Mouse (Mus musculus) CH12.LX (cell line): ENCODE measurements around the gene Adam1a. TPM values are rescaled to one million over a fixed set of nuclear protein-coding genes. Genes with fewer than 3 reads are reported as not detected.

Source experiments
- DNase-seq: peaks from one replicate; pipeline ENCODE4 v3.0.0-alpha.2; 2013; ENCODE audit errors: extremely low read depth
- H3K27ac ChIP-seq: 2 replicates; pipeline ENCODE4 v1.5.1; 2012; ENCODE audit warnings: low read depth, mild to moderate bottlenecking, control low read depth, moderate library complexity; ENCODE audit not compliant: insufficient read depth
- H3K27me3 ChIP-seq: replicated peaks from 2 replicates; pipeline ENCODE3; 2012; ENCODE audit warnings: inconsistent platforms
- H3K36me3 ChIP-seq, 2 experiments: replicated peaks in 1 of 2; 2 replicates each; pipeline versions ENCODE3 to v1.6.1; 2012; ENCODE audit warnings: inconsistent platforms in 1 of 2, low read length in 1 of 2, mild to moderate bottlenecking in 1 of 2, mixed read lengths in 1 of 2, moderate library complexity in 1 of 2; ENCODE audit not compliant: control insufficient read depth in 1 of 2, insufficient read depth in 1 of 2
- H3K4me1 ChIP-seq, 2 experiments: 2 replicates each; pipeline ENCODE4 v1.6.1; 2012; ENCODE audit warnings: inconsistent platforms in 1 of 2, moderate library complexity in 1 of 2; ENCODE audit not compliant: insufficient read depth in 2 of 2, control insufficient read depth in 1 of 2
- H3K4me2 ChIP-seq: 2 replicates; pipeline ENCODE4 v1.6.1; 2012; ENCODE audit warnings: low read depth, mild to moderate bottlenecking, control low read depth; ENCODE audit not compliant: poor library complexity, insufficient read depth, severe bottlenecking
- H3K4me3 ChIP-seq, 3 experiments: fragments of 150-350 bp in 1 of 3; sonication (generic) in 1 of 3; replicated peaks in 1 of 3; 2 replicates each; pipeline versions ENCODE3 to v1.5.1; 2011 to 2012; ENCODE audit warnings: low read depth in 2 of 3, low read length in 2 of 3, mild to moderate bottlenecking in 2 of 3, moderate library complexity in 2 of 3, control low read depth in 1 of 3, improper control_type of control experiment in 1 of 3, inconsistent platforms in 1 of 3, mixed read lengths in 1 of 3; ENCODE audit not compliant: poor library complexity in 1 of 3
- H3K79me2 ChIP-seq: replicated peaks from 2 replicates; pipeline ENCODE4 v1.6.1; 2012; ENCODE audit warnings: mild to moderate bottlenecking, moderate library complexity; ENCODE audit not compliant: control insufficient read depth, poor library complexity, insufficient read depth, severe bottlenecking; ENCODE audit errors: extremely low read depth
- H3K9ac ChIP-seq: 2 replicates; pipeline ENCODE4 v1.6.1; 2012; ENCODE audit warnings: low read depth, mild to moderate bottlenecking, control low read depth, moderate library complexity; ENCODE audit not compliant: insufficient read depth
- H3K9me3 ChIP-seq: replicated peaks from 2 replicates; pipeline ENCODE3; 2012; ENCODE audit warnings: low read length, inconsistent platforms, mixed read lengths
- BHLHE40 ChIP-seq: IDR thresholded peaks from 2 replicates; pipeline ENCODE4 v1.6.1; 2011; ENCODE audit warnings: mild to moderate bottlenecking, low read depth, low read length, improper control_type of control experiment
- CHD1 ChIP-seq: IDR thresholded peaks from 2 replicates; pipeline ENCODE4 v1.6.1; 2012; ENCODE audit warnings: low read depth, low read length, improper control_type of control experiment, inconsistent platforms
- CHD2 ChIP-seq: IDR thresholded peaks from 2 replicates; pipeline ENCODE4 v1.6.1; 2011; ENCODE audit warnings: low read length, improper control_type of control experiment
- CTCF ChIP-seq, 2 experiments: IDR thresholded peaks in 1 of 2; conservative IDR thresholded peaks in 1 of 2; 2 replicates each; pipeline ENCODE4 v1.5.1; 2011 to 2012; ENCODE audit warnings: low read depth in 2 of 2, low read length in 2 of 2, improper control_type of control experiment in 1 of 2, inconsistent platforms in 1 of 2, mild to moderate bottlenecking in 1 of 2, moderate library complexity in 1 of 2
- E2F4 ChIP-seq: IDR thresholded peaks from 2 replicates; pipeline ENCODE4 v1.6.1; 2011; ENCODE audit warnings: low read depth, low read length, improper control_type of control experiment; ENCODE audit not compliant: insufficient replicate concordance
- ELF1 ChIP-seq: IDR thresholded peaks from 2 replicates; pipeline ENCODE4 v1.6.1; 2014; ENCODE audit warnings: low read depth, mild to moderate bottlenecking, inconsistent platforms, low read length, improper control_type of control experiment
- EP300 ChIP-seq: IDR thresholded peaks from 2 replicates; pipeline ENCODE4 v1.6.1; 2011; ENCODE audit warnings: low read length, improper control_type of control experiment
- GABPA ChIP-seq: IDR thresholded peaks from 2 replicates; pipeline ENCODE4 v1.6.1; 2012; ENCODE audit warnings: low read depth, low read length, improper control_type of control experiment, inconsistent platforms; ENCODE audit not compliant: insufficient replicate concordance
- IRF4 ChIP-seq: IDR thresholded peaks from 2 replicates; pipeline ENCODE4 v1.6.1; 2014; ENCODE audit warnings: low read depth, mild to moderate bottlenecking, inconsistent platforms, low read length, improper control_type of control experiment
- JUND ChIP-seq: conservative IDR thresholded peaks from 2 replicates; pipeline ENCODE4 v1.6.1; 2011; ENCODE audit warnings: low read depth, low read length, improper control_type of control experiment
- MAX ChIP-seq: IDR thresholded peaks from 2 replicates; pipeline ENCODE4 v1.6.1; 2011; ENCODE audit warnings: low read length, improper control_type of control experiment
- MEF2A ChIP-seq: IDR thresholded peaks from 2 replicates; pipeline ENCODE4 v1.6.1; 2014; ENCODE audit warnings: low read depth, mild to moderate bottlenecking, inconsistent platforms, low read length, improper control_type of control experiment, borderline replicate concordance
- NELFE ChIP-seq: IDR thresholded peaks from 2 replicates; pipeline ENCODE4 v1.6.1; 2011; ENCODE audit warnings: low read depth, low read length, improper control_type of control experiment
- POLR2AphosphoS2 ChIP-seq: IDR thresholded peaks from 2 replicates; pipeline ENCODE4 v1.6.1; 2011; ENCODE audit warnings: low read depth, low read length, improper control_type of control experiment
- RAD21 ChIP-seq: IDR thresholded peaks from 2 replicates; pipeline ENCODE4 v1.6.1; 2011; ENCODE audit warnings: low read depth, mild to moderate bottlenecking, low read length, improper control_type of control experiment, moderate library complexity
- RCOR1 ChIP-seq: conservative IDR thresholded peaks from 2 replicates; pipeline ENCODE4 v1.6.1; 2012; ENCODE audit warnings: low read depth, mild to moderate bottlenecking, inconsistent platforms, low read length, improper control_type of control experiment
- SIN3A ChIP-seq: IDR thresholded peaks from 2 replicates; pipeline ENCODE4 v1.6.1; 2012; ENCODE audit warnings: low read length, improper control_type of control experiment, inconsistent platforms
- SMC3 ChIP-seq: IDR thresholded peaks from 2 replicates; pipeline ENCODE4 v1.6.1; 2011; ENCODE audit warnings: low read depth, low read length, improper control_type of control experiment
- TBP ChIP-seq: conservative IDR thresholded peaks from 2 replicates; pipeline ENCODE4 v1.6.1; 2011; ENCODE audit warnings: low read depth, low read length, improper control_type of control experiment
- TCF12 ChIP-seq: IDR thresholded peaks from 2 replicates; pipeline ENCODE4 v1.6.1; 2014; ENCODE audit warnings: low read depth, mild to moderate bottlenecking, inconsistent platforms, low read length, improper control_type of control experiment
- USF1 ChIP-seq: IDR thresholded peaks from 2 replicates; pipeline ENCODE4 v1.6.1; 2014; ENCODE audit warnings: low read depth, mild to moderate bottlenecking, inconsistent platforms, low read length, improper control_type of control experiment
- USF2 ChIP-seq: conservative IDR thresholded peaks from 2 replicates; pipeline ENCODE4 v1.6.1; 2011; ENCODE audit warnings: low read depth, low read length, improper control_type of control experiment
- ZKSCAN1 ChIP-seq: IDR thresholded peaks from 2 replicates; pipeline ENCODE4 v1.6.1; 2012; ENCODE audit warnings: low read depth, inconsistent platforms, low read length, improper control_type of control experiment, borderline replicate concordance
- ZNF384 ChIP-seq: IDR thresholded peaks from 2 replicates; pipeline ENCODE4 v1.6.1; 2012; ENCODE audit warnings: low read depth, low read length, improper control_type of control experiment, inconsistent platforms
- dilution Hi-C: fragments of 300-500 bp; cut with MboI; formaldehyde crosslinking; loops from 2 replicates; pipeline ENCODE4 v1.14.3; 2020; ENCODE audit warnings: low sequenced_read_pairs; ENCODE audit not compliant: extremely low pct_unique_long_range_greater_than_20kb, extremely low pct_ligation_motif_present
- in situ Hi-C: fragments of 300-500 bp; cut with MboI; formaldehyde crosslinking; loops from 3 replicates; pipeline ENCODE4 v1.14.3; 2019; ENCODE audit warnings: low sequenced_read_pairs, low pct_ligation_motif_present, low pct_unique_long_range_greater_than_20kb, mixed read lengths
- polyA plus RNA-seq: library from polyadenylated mRNA; unstranded; fragments of >175 nt; gene quantifications from 2 replicates; pipeline ENCODE4 v1.2.1, GENCODE M21; 2012; ENCODE audit warnings: low read depth; ENCODE audit not compliant: insufficient read length
- total RNA-seq, 2 experiments: library from RNA; depleted of rRNA; stranded (reverse); fragments of 300-350 nt in 1 of 2; fragments of >200 nt in 1 of 2; gene quantifications; 2 replicates each; pipeline ENCODE4 v1.2.3; 2012 to 2014

The Adam1a gene
- total and polyA plus RNA-seq, 3 experiments, result 1.2 to 1.6 (median 1.3) TPM

DNA sequence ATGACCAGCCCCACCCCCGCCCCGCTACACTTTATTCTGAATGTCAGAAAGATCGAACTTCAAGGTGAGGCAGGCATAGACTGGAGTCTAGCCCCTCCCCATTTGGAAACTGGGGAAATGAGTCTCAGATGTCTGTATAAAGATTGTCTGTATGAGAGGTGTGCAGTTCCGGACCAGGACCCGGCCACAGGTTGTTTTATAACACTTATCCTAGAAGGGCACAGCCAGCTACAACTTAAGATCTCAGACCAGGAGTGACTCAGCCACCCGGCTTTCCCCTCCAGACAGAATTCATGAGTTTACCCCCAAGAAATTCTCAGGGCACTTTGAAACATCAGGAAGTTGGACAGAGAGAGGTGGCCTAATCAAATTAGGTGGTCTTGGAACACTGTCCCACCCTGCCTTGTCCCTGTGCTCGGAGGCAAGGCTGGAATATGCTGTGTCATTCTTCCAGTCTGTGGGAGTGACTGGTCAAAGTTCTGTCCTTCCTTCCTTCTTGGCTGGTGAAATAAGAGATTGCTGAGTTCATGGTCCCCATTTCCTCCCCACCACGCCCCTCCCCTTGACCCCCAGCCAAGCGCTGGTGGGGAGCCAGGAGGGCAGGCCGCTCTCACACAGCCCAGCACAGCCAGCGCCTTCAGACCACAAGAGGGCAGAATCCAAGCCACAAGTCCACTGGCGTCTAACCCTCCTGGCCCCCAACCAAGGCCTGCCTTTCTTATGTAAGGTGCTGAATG lies 38.7 kb upstream of the Adam1a start:
- H3K4me3 ChIP-seq, result no peak overlapping the region
- TF ChIP-seq GABPA (no peak), MAX (no peak), IRF4 (0 out of 2 replicates have a peak, but pooled peaks have one; percentile 18), JUND (no peak), RCOR1 (no peak), EP300 (no peak), POLR2AphosphoS2 (no peak), NELFE (no peak), SIN3A (no peak), ZNF384 (no peak), TBP (no peak), CTCF (conservative IDR thresholded peaks at IDR 0.05 in 1 of 2, IDR thresholded peaks at IDR 0.05 in 1 of 2; ENCODE audit: low read depth in 2 of 2, low read length in 2 of 2) (peak in 1 of 2 experiments; percentile 63; a peak in 2 of 4 replicates), CHD2 (no peak), CHD1 (no peak), SMC3 (peak; percentile 62), TCF12 (no peak), MEF2A (no peak), RAD21 (peak; percentile 14), USF2 (no peak), E2F4 (no peak), BHLHE40 (no peak), ZKSCAN1 (no peak), ELF1 (no peak), USF1 (no peak)
- peak; percentile 38 for DNase-seq
- peaks cover 23 to 61% of the 10 kb centered on the region in 2 experiments for H3K4me1 ChIP-seq
- H3K9ac ChIP-seq, result no peak overlapping the region
- H3K79me2 ChIP-seq, result no peaks in the 10 kb centered on the region
- H3K9me3 ChIP-seq, result no peaks in the 10 kb centered on the region
- H3K4me2 ChIP-seq, result no peak overlapping the region
- H3K27me3 ChIP-seq, result no peaks in the 10 kb centered on the region
- peaks cover 8 to 24% of the 10 kb centered on the region in 2 experiments for H3K36me3 ChIP-seq
- H3K27ac ChIP-seq, result no peak overlapping the region
- dilution Hi-C loops, result no loop called here
- in situ Hi-C loops, result no loop called here
